Mouse (Mus musculus): ENCODE results near the gene Hoxd9.

The Hoxd9 gene

DNA sequence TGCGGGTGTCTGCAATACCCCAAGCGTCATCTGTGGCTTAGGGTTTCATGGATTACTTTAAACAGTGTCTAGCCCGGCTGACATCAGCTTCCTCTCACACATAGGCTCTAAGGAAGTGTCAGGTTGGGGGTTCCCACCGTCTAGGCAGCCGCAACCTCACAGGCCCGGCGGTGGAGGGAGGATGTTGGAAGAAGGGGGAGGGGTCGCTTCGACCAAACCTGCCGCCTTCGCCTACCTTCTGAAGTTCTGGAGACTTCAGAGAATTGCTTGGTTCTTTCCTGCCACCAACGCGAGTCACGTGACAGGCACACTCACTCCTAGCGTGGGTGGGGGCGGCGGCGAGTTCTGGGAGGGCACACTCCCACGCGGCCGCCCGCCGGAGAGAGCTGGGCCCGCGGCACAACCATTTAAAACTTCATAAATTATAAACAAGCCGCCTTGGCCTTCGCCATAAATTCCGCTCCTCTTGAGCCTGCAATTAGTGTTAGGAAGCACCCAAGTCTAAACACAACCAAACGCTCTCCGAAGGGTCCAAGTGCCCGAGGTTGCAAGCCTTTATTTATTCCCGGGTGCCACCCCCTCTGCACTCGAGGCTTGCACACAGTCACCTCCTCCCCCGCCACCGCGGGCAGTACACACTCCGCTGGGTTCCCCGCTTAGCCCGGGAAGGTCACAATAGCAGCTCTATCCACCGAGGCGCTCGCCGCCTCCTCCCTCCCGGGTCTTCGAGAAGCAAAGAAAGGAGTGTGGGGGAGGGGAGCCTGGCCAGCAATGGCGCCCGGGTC, 52.0 kb downstream of the Hoxd9 start:
- no peak for DNase-seq (ENCODE audit: low read depth)

Measured in NIH3T3 (cell line).